Mouse (Mus musculus): ENCODE measurements around the gene Cd200r3. TPM values are rescaled to one million over a fixed set of nuclear protein-coding genes. Genes with fewer than 3 reads are reported as not detected.
A peak's percentile ranks its signal among the peaks of the same experiment; 100 is the strongest.

Cd200r3 gene
- total RNA-seq, 2 experiments from 2014 or later = 0.25 TPM; not detected in 1

DNA sequence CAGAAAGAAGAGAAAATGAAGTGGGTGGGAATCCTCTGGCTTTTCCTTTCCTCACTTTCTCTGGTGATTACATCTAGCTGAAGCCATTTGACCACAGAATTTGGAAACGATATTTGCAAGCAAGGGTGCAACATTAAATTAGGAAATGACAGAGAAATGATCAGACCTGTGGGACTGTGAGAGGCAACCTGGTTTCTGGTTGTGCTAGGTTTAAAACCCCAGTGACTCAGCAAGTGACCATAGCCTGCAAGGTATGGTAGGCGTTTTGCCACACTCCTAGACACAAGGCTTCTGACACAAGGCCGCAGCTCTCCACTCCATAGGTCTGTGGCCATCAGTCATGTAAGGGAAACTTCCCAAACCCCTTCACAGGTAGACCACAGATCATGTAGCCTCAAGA, 41.4 kb downstream of the Cd200r3 start:
- no peak for DNase-seq
- intact Hi-C loops (cut with DNase I; ENCODE audit: low total_unique reads) = no loop called here

- DNase-seq = no peak
- intact Hi-C loops (cut with DNase I; ENCODE audit: low total_unique reads) = no loop called here
Observed at GRCm38 (mm10) chr16:44986029-44986428, 42.6 kb downstream of the Cd200r3 start.

DNA sequence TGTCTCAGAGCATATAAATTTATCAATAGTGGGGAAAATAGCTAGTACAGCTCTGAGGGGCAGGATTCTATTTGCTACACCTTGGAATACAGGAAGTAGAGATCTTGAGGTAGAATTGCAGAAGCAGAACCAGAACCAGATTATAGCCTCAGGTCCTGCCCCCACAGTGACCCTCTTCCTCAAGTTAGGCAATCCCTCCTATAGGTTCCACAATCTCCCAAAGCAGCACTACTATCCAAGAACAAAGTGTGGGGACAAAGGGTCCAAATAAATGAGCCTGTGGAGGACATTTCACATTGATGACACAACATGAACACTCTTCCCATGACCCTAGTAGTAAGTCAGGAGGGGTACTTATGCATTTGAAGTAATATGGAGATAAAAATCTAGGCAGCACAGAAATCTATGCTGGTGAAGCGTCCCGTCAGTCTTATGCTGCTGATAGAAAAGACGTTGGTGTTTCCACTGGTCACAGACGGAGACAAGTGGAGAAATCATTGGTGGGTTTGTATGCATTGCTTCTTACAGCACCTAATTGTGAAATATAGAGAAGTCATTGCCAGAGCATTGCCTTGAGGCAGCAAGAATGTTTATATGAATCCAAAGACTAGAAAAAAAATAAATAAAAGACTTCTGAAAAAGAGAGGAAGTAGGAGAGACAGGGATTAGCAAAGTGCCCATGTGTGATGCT, 45.3 kb downstream of the Cd200r3 start:
- intact Hi-C loops (cut with DNase I; ENCODE audit: low total_unique reads) = no loop called here

GRCm38 (mm10) chr16:44993319-44994019, 50.0 kb downstream of the Cd200r3 start:
- no peak for DNase-seq
- intact Hi-C loops (cut with DNase I; ENCODE audit: low total_unique reads) = no loop called here

More for the DNA sequence above, 45.3 kb downstream of the Cd200r3 start:
- no peak for DNase-seq

DNA sequence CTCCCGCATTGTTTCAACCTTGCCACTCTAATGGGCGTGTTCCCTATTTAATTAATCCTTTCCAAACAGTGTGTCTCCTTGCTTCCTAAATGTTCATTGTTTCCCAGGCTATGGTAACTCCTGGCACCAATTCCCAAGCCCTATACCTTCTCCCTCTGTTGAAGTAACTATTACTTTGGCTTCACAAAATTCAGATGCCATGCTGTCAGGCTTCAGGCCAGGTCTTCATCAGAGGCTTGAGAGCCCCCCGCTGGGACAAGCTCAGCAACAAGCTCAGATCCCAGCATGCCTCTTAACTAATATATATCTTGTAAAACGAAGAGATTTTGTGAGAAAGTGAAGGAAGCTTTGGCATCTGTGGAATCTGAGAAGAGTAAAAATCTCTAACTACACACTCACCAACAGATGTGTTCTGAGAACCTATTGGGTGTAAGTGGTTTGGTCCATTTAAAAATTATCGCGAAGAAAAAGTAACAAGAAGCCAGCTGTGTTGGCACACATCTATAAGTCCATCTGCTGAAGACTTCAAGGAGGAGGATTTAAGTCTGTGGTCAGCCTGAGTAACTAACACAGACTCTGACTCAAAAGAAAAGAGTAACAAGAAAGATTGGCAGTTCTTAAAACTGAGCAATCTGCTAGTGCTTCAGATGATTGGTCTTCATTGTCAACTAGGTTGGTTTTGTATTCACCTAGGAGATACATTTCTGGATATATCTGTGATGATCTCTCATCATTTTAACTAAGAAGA, 50.9 kb downstream of the Cd200r3 start:
- intact Hi-C loops (cut with DNase I; ENCODE audit: low total_unique reads) = no loop called here
- no peak for DNase-seq

GRCm38 (mm10) chr16:44995111-44995510, 51.6 kb downstream of the Cd200r3 start:
- intact Hi-C loops (cut with DNase I; ENCODE audit: low total_unique reads) = no loop called here
- DNase-seq = no peak

DNA sequence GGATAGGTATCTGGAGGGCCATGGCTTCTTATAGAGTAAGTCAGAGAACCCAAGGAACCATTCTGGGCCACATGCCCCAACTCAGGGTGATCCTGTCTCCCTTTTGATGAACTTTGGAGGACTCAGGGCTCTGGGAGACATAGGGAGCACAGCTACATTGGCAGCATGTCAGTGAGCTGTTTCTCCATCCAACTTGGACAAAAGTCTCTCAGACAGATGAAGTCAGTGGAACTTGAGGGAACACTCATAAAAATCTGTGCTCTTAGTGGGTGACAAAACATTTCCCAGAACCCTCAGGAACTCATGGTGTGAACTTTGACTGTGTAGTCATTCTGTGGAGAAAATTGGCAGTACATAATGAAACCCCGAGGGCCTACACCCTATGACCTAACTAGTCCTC, 53.2 kb downstream of the Cd200r3 start:
- no peak for DNase-seq
- intact Hi-C loops (cut with DNase I; ENCODE audit: low total_unique reads) = no loop called here

DNA sequence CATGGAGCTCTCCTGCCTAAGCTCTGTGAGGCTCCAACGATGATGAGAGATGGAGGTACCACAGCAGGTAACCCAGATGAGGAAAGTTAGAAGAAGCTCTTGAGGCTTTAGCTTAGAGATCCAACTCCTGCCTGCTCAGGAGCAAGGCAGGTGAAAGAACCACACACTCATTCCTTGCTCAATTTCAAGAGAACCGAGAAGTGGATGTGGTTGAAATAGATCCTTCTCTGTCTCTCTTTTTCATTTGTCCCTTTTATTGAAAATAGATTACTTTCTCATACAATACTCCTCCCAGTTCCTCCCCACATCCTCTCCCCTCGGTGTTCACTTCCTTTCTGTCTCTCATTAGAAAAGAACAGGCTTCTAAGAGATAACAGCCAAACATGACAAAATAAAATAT, 56.1 kb downstream of the Cd200r3 start:
- intact Hi-C loops (cut with DNase I; ENCODE audit: low total_unique reads) = no loop called here
- DNase-seq = no peak

DNA sequence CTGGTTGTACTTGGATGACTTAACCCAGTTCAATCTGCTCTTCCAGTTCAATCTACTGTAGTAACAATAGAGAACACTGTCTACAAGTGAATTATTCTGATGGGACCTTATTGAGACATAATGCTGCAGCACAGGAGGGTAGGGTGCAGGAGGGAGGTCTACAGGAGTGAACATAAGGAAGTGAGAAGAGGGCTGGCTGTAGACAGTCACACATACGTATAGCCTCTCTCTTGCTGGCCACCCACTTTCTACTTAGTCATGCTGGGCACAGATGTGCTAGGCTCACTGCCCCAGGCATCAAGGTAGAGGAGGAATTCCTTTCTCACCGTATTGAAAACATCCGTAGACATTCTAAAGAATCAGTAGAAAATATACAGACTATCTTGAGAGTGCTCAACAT, 61.0 kb downstream of the Cd200r3 start:
- DNase-seq = no peak
- intact Hi-C loops (cut with DNase I; ENCODE audit: low total_unique reads) = no loop called here

- intact Hi-C loops (cut with DNase I; ENCODE audit: low total_unique reads) = no loop called here
- DNase-seq = no peak
Observed at GRCm38 (mm10) chr16:45005280-45005679, 61.8 kb downstream of the Cd200r3 start.

DNA sequence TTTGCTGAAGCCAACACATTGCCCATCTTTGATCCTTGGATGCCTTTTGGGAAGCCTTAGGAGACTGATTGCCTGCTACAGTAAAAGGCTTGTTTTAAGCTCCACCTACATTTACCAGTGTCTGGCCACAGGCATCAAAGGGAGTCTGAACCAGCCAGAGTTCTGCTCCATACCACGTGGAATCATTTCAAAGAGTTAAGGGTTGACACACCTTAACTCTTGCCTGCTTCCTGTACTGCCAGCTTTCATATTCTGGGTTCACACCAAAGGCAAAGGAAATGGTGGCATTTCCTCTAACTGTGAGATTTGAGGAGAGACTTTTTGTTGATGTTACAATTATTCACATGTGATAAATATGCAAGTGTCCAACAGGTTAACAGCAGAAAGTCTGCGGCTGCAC, 63.5 kb downstream of the Cd200r3 start:
- intact Hi-C loops (cut with DNase I; ENCODE audit: low total_unique reads) = no loop called here
- DNase-seq = no peak

GRCm38 (mm10) chr16:45007807-45008206, 64.3 kb downstream of the Cd200r3 start:
- DNase-seq = no peak
- intact Hi-C loops (cut with DNase I; ENCODE audit: low total_unique reads) = no loop called here

- DNase-seq = peak; percentile 50
- intact Hi-C loops (cut with DNase I; ENCODE audit: low total_unique reads) = no loop called here
Observed at GRCm38 (mm10) chr16:45009634-45010033, 66.2 kb downstream of the Cd200r3 start.

DNA sequence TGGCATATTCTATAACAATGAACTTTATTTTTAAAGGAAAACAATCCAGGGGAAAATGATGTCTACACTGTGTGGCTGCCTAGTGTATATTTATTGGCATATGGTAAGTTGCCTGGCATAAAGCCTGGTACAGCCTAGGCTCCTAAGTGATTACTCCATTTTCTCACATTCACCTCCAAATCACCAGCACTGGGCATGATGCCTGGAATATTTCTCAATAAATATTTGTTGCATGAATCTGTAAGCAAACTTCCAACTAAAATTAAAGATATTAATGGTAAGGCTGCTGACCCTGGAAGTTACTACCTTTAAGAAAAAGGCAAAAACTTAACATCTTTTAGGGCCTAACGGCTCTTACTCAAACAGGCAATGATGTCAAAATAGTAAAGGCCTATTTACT, 72.1 kb downstream of the Cd200r3 start:
- DNase-seq = no peak
- intact Hi-C loops (cut with DNase I; ENCODE audit: low total_unique reads) = no loop called here

- DNase-seq = no peak
- intact Hi-C loops (cut with DNase I; ENCODE audit: low total_unique reads) = no loop called here
Observed at GRCm38 (mm10) chr16:45016488-45016887, 73.0 kb downstream of the Cd200r3 start.

- intact Hi-C loops (cut with DNase I; ENCODE audit: low total_unique reads) = no loop called here
- DNase-seq = no peak
Observed at GRCm38 (mm10) chr16:45018868-45019267, 75.4 kb downstream of the Cd200r3 start.

DNA sequence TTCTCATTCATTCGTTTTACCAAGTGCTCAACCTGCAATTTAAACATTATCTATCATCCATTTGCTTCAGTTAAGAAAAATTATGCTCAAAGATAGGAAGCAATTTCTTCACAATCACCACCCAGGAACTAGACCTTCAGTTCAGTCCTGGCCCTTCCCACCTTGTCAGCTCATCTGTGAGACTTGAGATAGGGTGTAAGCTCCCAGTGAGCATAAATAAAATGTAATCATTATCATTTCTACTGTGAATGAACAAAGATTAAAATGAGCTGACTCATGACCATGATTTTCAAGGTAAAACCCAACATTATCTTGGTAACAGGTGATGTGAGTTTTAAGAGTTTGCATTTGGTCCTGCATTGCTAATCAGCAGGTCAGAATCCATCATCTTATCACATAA, 76.6 kb downstream of the Cd200r3 start:
- intact Hi-C loops (cut with DNase I; ENCODE audit: low total_unique reads) = no loop called here
- DNase-seq = no peak

GRCm38 (mm10) chr16:45020669-45021309, 77.3 kb downstream of the Cd200r3 start:
- intact Hi-C loops (cut with DNase I; ENCODE audit: low total_unique reads) = no loop called here

GRCm38 (mm10) chr16:45021443-45021842, 78.0 kb downstream of the Cd200r3 start:
- intact Hi-C loops (cut with DNase I; ENCODE audit: low total_unique reads) = no loop called here

More at GRCm38 (mm10) chr16:45020669-45021309, 77.3 kb downstream of the Cd200r3 start:
- DNase-seq = no peak

GRCm38 (mm10) chr16:45023904-45024303, 80.4 kb downstream of the Cd200r3 start:
- intact Hi-C loops (cut with DNase I; ENCODE audit: low total_unique reads) = no loop called here
- DNase-seq = peak; percentile 18

More at GRCm38 (mm10) chr16:45021443-45021842, 78.0 kb downstream of the Cd200r3 start:
- no peak for DNase-seq

Measured in gastrocnemius, postnatal 14 days (tissue).